Mouse (Mus musculus): ENCODE measurements around the gene Ranbp10. TPM values are rescaled to one million over a fixed set of nuclear protein-coding genes. Genes with fewer than 3 reads are reported as not detected.

Ranbp10 gene
- polyA plus RNA-seq (2016; fragmentation: Nextera tagmentation; extraction: Ambion mirVana) = 14.5 and 14.6 TPM in 2 replicates

DNA sequence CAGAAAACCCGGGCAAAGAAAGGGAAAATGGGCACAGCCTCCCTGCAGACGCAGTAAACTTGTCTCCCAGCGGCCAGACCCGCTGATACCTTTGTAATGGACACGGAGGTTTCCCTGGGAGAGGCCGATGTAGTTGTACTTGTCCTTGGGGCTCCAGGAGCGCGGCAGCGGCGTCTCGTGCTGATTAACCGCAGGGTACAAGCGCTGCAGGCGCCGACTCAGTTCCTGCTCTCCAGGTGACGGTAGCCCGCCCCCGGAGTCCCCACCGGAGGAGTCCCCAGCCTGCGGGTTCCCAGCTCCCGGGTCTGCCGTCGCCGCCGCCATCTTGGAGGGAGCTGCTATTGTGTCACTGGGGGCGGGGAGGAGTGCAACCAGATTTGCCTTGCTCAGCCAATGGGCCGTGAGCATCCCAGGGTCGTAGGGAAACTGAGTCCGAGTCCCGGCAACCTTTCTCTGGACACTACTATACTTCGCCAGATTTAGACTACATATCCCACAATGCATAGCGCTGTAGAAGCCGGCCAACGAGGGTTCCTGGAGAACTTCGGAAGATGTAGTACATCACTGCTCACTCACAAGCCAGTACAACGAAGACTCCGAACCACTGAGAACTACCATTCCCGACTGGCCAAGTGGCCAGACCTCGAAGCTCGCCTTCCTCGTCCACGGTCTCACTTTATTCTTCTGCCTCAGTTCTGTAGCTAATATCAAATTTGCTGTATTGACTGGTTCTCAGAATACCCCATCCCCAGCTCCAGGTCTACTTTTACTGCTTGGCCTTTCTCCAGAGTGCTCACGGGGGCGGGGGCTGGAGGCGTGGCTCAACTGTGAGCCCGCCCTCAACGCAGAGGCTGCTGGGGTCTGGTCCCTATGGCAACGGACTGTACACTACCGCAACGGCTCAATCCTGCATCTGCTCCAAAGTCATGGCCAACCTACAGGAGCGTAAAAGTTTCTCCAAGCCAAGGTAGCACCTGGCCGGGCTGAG lies at the start of gene Ranbp10, which contains the start of gene Tsnaxip1:
Ranbp10 (minus strand) TSS at position 490 of the 988 bp plus-strand sequence.
Tsnaxip1 (plus strand) TSS at position 871 of the 988 bp plus-strand sequence.
- Histone ChIP-seq H3K4me1 (peaks cover 18% of the 10 kb centered on the region), H3K9me3 (no peaks in the 10 kb centered on the region), H3K9ac (peak within 1 kb of the TSS; percentile 92), H3K4me2 (peak within 1 kb of the TSS; percentile 87), H3K36me3 (replicated peaks) (peaks cover 30% of the 10 kb centered on the region), H3K27ac (0 out of 2 replicates have a peak within 1 kb of the TSS, but pooled peaks have one; percentile 43), H3K27me3 (no peaks in the 10 kb centered on the region), H3K4me3 (replicated peaks) (peak within 1 kb of the TSS; percentile 95)
- peak; percentile 98 for ATAC-seq (ENCODE audit: low FRiP score)
- WGBS = under 1% methylated on average over 52 of the region's 52 CpGs

DNA sequence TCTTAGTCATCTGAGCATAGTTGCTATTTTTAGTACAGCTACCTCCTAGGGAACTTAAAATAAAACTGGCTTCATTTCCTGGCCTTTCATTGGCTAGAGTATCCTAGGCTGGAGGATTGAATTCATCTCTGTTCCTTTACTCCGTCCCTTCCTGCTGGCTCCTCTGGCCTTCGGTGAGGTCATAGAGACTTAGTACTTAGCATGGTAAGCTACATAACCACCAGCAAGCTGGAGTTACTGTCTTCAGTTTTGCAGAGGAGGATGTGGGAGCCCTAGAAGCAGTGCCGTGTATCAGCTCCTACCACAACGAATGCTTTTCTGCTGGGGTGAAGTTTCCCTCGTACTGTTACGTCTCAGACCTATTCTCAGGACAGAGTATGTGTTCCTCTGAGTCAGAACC lies 47.2 kb upstream of the Ranbp10 start:
- no peak overlapping the region for H3K27ac ChIP-seq
- no peak overlapping the region for H3K4me2 ChIP-seq
- no peaks in the 10 kb centered on the region for H3K4me1 ChIP-seq
- H3K27me3 ChIP-seq = no peaks in the 10 kb centered on the region
- WGBS = 91% methylated on average over 6 of the region's 6 CpGs
- peaks cover 88% of the 10 kb centered on the region for H3K36me3 ChIP-seq (replicated peaks)
- H3K9ac ChIP-seq = no peak overlapping the region
- H3K9me3 ChIP-seq = no peaks in the 10 kb centered on the region
- no peak overlapping the region for H3K4me3 ChIP-seq (replicated peaks)
- ATAC-seq (ENCODE audit: low FRiP score) = no peak

- no peaks in the 10 kb centered on the region for H3K9me3 ChIP-seq
- H3K36me3 ChIP-seq (replicated peaks) = peaks cover 72% of the 10 kb centered on the region
- no peak overlapping the region for H3K9ac ChIP-seq
- no peak for ATAC-seq (ENCODE audit: low FRiP score)
- H3K4me1 ChIP-seq = peaks cover 28% of the 10 kb centered on the region
- no peak overlapping the region for H3K27ac ChIP-seq
- H3K4me3 ChIP-seq (replicated peaks) = no peak overlapping the region
- no peak overlapping the region for H3K4me2 ChIP-seq
- no peaks in the 10 kb centered on the region for H3K27me3 ChIP-seq
- 83% methylated on average over 6 of the region's 6 CpGs for WGBS
Observed at GRCm38 (mm10) chr8:105866364-105867029, 39.3 kb upstream of the Ranbp10 start.

GRCm38 (mm10) chr8:105861951-105862350 lies 34.8 kb upstream of the Ranbp10 start:
- Histone ChIP-seq H3K4me1 (peaks cover 63% of the 10 kb centered on the region), H3K27ac (0 out of 2 replicates have a peak overlapping the region, but pooled peaks have one; percentile 0), H3K4me2 (peak overlapping the region; percentile 89), H3K27me3 (no peaks in the 10 kb centered on the region), H3K4me3 (replicated peaks) (peak overlapping the region; percentile 96), H3K9ac (peak overlapping the region; percentile 96), H3K36me3 (replicated peaks) (peaks cover 35% of the 10 kb centered on the region), H3K9me3 (no peaks in the 10 kb centered on the region)
- no peak for ATAC-seq (ENCODE audit: low FRiP score)
- WGBS = 8% methylated on average over 1 of the region's 1 CpGs

DNA sequence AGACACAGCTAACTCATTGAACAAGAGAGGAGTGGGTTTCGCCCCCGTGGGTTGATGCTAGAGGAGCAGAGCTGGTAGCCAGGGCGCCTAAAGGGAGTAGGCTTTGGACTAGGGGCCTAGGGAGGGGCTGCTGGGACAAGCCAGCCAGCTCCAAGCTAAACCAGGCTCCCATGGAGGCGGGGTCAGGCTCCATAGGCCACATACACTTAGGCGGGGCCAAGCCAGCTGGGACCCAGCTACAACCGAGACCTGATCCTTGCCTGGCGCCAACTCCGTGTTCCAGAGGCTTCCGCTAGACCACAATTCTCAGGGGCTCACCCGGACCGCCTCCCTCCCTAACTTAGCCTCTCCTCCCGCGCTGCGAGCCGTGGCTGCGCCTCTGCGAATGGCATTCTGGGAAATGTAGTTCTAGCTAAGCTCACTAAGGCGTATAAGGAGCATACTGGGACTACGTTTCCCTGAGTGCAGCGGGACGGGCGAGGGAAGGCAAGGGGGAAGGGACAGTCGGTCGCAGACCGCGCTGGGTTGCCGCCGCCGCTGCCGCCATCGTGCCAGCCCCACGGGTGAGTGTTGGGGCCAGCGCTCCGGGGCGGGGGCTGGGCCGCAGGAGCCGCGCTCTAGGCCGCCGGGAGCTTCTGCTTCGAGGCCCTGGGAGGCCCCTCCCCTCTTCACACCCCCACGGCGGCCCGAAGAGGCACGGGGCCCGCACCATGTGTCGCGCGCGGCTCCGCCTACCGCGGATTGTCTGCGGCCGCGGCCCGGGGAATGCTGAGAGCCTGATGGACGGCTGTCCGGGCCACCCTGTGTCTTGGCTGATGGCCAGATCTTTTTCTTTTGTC lies 33.2 kb upstream of the Ranbp10 start, which contains the start of gene Nutf2:
Nutf2 (plus strand) TSS at position 438 of the 839 bp plus-strand sequence.
- peak; percentile 96 for ATAC-seq (ENCODE audit: low FRiP score)
- Histone ChIP-seq H3K9me3 (no peaks in the 10 kb centered on the region), H3K4me3 (replicated peaks) (peak within 1 kb of the TSS; percentile 96), H3K4me2 (peak within 1 kb of the TSS; percentile 89), H3K36me3 (replicated peaks) (peaks cover 20% of the 10 kb centered on the region), H3K9ac (peak within 1 kb of the TSS; percentile 96), H3K27me3 (no peaks in the 10 kb centered on the region), H3K4me1 (peaks cover 78% of the 10 kb centered on the region), H3K27ac (peak within 1 kb of the TSS; percentile 94)
- WGBS = under 1% methylated on average over 59 of the region's 59 CpGs

DNA sequence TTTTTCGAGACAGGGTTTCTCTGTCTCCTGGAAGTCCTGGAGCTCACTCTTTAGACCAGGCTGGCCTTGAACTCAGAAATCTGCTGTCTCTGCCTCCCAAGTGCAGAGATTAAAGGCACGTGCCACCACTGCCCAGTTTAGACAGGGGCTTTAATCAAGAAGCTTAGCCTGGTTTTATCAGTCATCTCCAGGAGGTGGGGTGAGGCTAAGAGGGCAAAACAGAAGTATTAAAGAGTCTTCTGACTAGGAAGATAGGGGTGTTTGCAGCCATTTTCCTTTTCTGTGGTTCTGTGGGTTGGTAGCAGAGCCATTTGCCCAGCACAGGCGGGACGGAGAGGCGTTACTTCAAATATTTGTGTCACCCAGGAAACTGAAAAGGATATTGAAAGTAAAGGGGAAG lies 32.2 kb upstream of the Ranbp10 start:
- Histone ChIP-seq H3K36me3 (replicated peaks) (peaks cover 15% of the 10 kb centered on the region; the same call in 1 of the 2 replicates), H3K4me3 (replicated peaks) (peak overlapping the region; percentile 96; the same call in 1 of the 2 replicates), H3K9me3 (no peaks in the 10 kb centered on the region), H3K27ac (peak overlapping the region; percentile 94; the same call in 1 of the 2 replicates), H3K4me2 (peak overlapping the region; percentile 89; the same call in 1 of the 2 replicates), H3K27me3 (no peaks in the 10 kb centered on the region), H3K4me1 (peaks cover 74% of the 10 kb centered on the region), H3K9ac (no peak overlapping the region)
- WGBS = 81% methylated on average over 5 of the region's 5 CpGs
- ATAC-seq (ENCODE audit: low FRiP score) = no peak

DNA sequence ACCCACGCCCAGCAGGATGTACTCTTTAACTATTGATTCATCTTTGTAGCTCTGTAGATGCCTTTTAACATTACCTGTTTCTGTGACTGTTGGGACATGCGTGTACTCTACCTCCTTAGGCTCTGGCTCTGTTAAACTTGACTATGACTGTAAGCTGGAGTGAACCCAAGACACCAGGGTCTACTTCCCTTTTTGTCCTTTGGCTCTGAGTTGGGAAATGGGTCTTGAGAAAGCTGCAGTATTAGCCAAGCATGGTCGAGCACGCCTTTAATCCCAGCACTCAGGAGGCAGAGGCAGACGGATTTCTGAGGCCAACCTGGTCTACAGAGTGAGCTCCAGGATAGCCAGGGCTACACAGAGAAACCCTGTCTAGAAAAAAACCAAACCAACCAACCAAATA lies 31.3 kb upstream of the Ranbp10 start:
- Histone ChIP-seq H3K9ac (no peak overlapping the region), H3K4me3 (replicated peaks) (no peak overlapping the region), H3K4me2 (no peak overlapping the region), H3K9me3 (no peaks in the 10 kb centered on the region), H3K27me3 (no peaks in the 10 kb centered on the region), H3K4me1 (peaks cover 68% of the 10 kb centered on the region), H3K27ac (no peak overlapping the region), H3K36me3 (replicated peaks) (peaks cover 11% of the 10 kb centered on the region; the same call in 1 of the 2 replicates)
- WGBS = 86% methylated on average over 5 of the region's 5 CpGs
- ATAC-seq (ENCODE audit: low FRiP score) = no peak

DNA sequence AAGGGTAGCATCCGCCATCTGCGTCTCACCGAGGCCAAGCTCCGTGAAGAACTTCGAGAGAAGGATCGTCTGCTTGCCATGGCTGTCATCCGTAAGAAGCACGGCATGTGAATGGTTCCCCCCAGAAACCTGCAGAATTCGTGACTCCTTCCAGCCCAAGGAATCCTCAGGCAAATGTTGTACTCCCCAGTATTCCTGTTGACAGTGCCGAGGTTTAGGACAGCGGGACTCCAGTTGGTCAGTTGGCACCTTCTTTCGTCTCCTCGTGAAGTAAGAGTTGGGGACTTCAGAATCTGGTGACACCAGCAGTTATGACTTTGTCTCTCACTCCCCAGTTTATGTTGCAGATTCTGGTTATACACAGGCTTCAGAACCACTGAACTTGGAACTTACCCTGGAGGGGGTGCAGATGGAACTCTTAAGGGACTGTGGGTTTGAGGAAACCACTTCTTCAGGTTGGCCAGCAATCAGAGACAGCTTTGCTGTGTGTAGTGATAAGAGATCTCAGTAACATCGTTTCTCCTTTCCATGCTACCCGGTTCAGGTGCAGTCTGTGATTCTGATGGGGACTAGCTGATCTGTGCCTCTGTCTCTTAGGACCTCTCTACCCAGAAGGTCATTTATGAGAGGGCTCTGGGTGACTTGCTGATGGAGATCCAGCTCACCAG lies 29.2 kb upstream of the Ranbp10 start:
- no peaks in the 10 kb centered on the region for H3K27me3 ChIP-seq
- peak overlapping the region; percentile 90 for H3K9ac ChIP-seq
- ATAC-seq (ENCODE audit: low FRiP score) = no peak
- no peaks in the 10 kb centered on the region for H3K9me3 ChIP-seq
- H3K4me3 ChIP-seq (replicated peaks) = peak overlapping the region; percentile 80
- peak overlapping the region; percentile 99 for H3K4me2 ChIP-seq
- peak overlapping the region; percentile 84; the same call in 1 of the 2 replicates for H3K27ac ChIP-seq
- H3K36me3 ChIP-seq (replicated peaks) = peaks cover 6% of the 10 kb centered on the region; the same call in 1 of the 2 replicates
- peaks cover 51% of the 10 kb centered on the region for H3K4me1 ChIP-seq
- WGBS = 26% methylated on average over 15 of the region's 15 CpGs

- Histone ChIP-seq H3K9me3 (no peaks in the 10 kb centered on the region), H3K27ac (peak overlapping the region; percentile 84), H3K36me3 (replicated peaks) (peaks cover 6% of the 10 kb centered on the region; the same call in 1 of the 2 replicates), H3K9ac (peak overlapping the region; percentile 90), H3K4me1 (peaks cover 52% of the 10 kb centered on the region), H3K4me2 (peak overlapping the region; percentile 99), H3K27me3 (no peaks in the 10 kb centered on the region), H3K4me3 (replicated peaks) (peak overlapping the region; percentile 80)
- under 1% methylated on average over 71 of the region's 71 CpGs for WGBS
- peak; percentile 13; the same call in 1 of the 2 replicates for ATAC-seq (ENCODE audit: low FRiP score)
Observed at GRCm38 (mm10) chr8:105855248-105856167, 28.4 kb upstream of the Ranbp10 start.

GRCm38 (mm10) chr8:105854715-105855216 lies 27.6 kb upstream of the Ranbp10 start, which contains the start of gene Thap11:
Thap11 (plus strand) TSS chr8:105855132.
- Histone ChIP-seq H3K27ac (peak within 1 kb of the TSS; percentile 84), H3K27me3 (no peaks in the 10 kb centered on the region), H3K9me3 (no peaks in the 10 kb centered on the region), H3K36me3 (replicated peaks) (peaks cover 6% of the 10 kb centered on the region; the same call in 1 of the 2 replicates), H3K9ac (peak within 1 kb of the TSS; percentile 90), H3K4me2 (peak within 1 kb of the TSS; percentile 99), H3K4me3 (replicated peaks) (peak within 1 kb of the TSS; percentile 80), H3K4me1 (peaks cover 50% of the 10 kb centered on the region)
- ATAC-seq (ENCODE audit: low FRiP score) = peak; percentile 91
- WGBS = under 1% methylated on average over 43 of the region's 43 CpGs
